Mouse (Mus musculus) E14TG2a.4 (cell line): Measurements from ENCODE around the gene Galm.

Experiments
- CTCF ChIP-seq: conservative IDR thresholded peaks from 2 replicates; pipeline ENCODE4 v1.5.1; 2014; ENCODE audit warnings: low read length
- NANOG ChIP-seq: IDR thresholded peaks from 2 replicates; pipeline ENCODE4 v1.6.1; 2014; ENCODE audit warnings: borderline replicate concordance, low read length, mixed read lengths
- POU5F1 ChIP-seq: IDR thresholded peaks from 2 replicates; pipeline ENCODE4 v1.6.1; 2014; ENCODE audit warnings: low read length, borderline replicate concordance

- TF ChIP-seq CTCF (no peak), POU5F1 (no peak), NANOG (peak; percentile 48; the same call in 1 of the 2 replicates)
Measured at GRCm38 (mm10) chr17:80091879-80092549, 35.3 kb upstream of the Galm start.
